Mouse (Mus musculus): ENCODE measurements around the gene Crebbp. TPM values are rescaled to one million over a fixed set of nuclear protein-coding genes. Genes with fewer than 3 reads are reported as not detected.
A peak's percentile ranks its signal among the peaks of the same experiment; 100 is the strongest.

Gene Crebbp
- total and polyA plus RNA-seq, 3 experiments, result 15.1 to 39.5 (median 34.8) TPM

GRCm38 (mm10) chr16:4064945-4065344, 148.9 kb downstream of the Crebbp start:
- no peak overlapping the region for H3K9ac ChIP-seq (ENCODE audit: low read depth, low read length)
- no peak for TF ChIP-seq POLR2A (IDR thresholded peaks at IDR 0.05; ENCODE audit: insufficient read depth, low read depth, low read length)
- no peak for TF ChIP-seq EP300 (IDR thresholded peaks at IDR 0.05; ENCODE audit: insufficient read depth, low read depth, low read length)
- TF ChIP-seq CTCF (IDR thresholded peaks at IDR 0.05), result no peak
- H3K79me2 ChIP-seq (replicated peaks; ENCODE audit: control insufficient read depth, insufficient read depth, low read length), result no peaks in the 10 kb centered on the region
- no peaks in the 10 kb centered on the region for H3K36me3 ChIP-seq (ENCODE audit: control insufficient read depth, insufficient read depth, low read length)
- H3K4me1 ChIP-seq (ENCODE audit: control insufficient read depth, insufficient read depth, low read length), result no peaks in the 10 kb centered on the region
- H3K27me3 ChIP-seq (ENCODE audit: control insufficient read depth, insufficient read depth, low read length), result no peaks in the 10 kb centered on the region
- no peak for DNase-seq
- no peak overlapping the region for H3K4me3 ChIP-seq
- intact Hi-C loops (cut with DNase I), result no loop called here
- WGBS, result 75% methylated on average over 4 of the region's 4 CpGs
- no peak overlapping the region for H3K27ac ChIP-seq

- no peak for DNase-seq
- Histone ChIP-seq H3K27ac (no peak overlapping the region), H3K4me1 (ENCODE audit: control insufficient read depth, insufficient read depth, low read length) (no peaks in the 10 kb centered on the region), H3K36me3 (ENCODE audit: control insufficient read depth, insufficient read depth, low read length) (no peaks in the 10 kb centered on the region), H3K9ac (ENCODE audit: low read depth, low read length) (no peak overlapping the region), H3K27me3 (ENCODE audit: control insufficient read depth, insufficient read depth, low read length) (no peaks in the 10 kb centered on the region), H3K79me2 (replicated peaks; ENCODE audit: control insufficient read depth, insufficient read depth, low read length) (no peaks in the 10 kb centered on the region), H3K4me3 (no peak overlapping the region)
- TF ChIP-seq CTCF (IDR thresholded peaks at IDR 0.05) (0 out of 2 replicates have a peak, but pooled peaks have one; percentile 9), POLR2A (IDR thresholded peaks at IDR 0.05; ENCODE audit: insufficient read depth, low read depth, low read length) (no peak)
- WGBS, result 85% methylated on average over 3 of the region's 3 CpGs
- intact Hi-C loops (cut with DNase I), result no loop called here
These were observed 160.0 kb downstream of the Crebbp start for GRCm38 (mm10) chr16:4053811-4054210.

- TF ChIP-seq EP300 (IDR thresholded peaks at IDR 0.05; ENCODE audit: insufficient read depth, low read depth, low read length) (no peak), CTCF (IDR thresholded peaks at IDR 0.05) (no peak), POLR2A (IDR thresholded peaks at IDR 0.05; ENCODE audit: insufficient read depth, low read depth, low read length) (no peak)
- DNase-seq, result no peak
- no peak overlapping the region for H3K9ac ChIP-seq (ENCODE audit: low read depth, low read length)
- no peaks in the 10 kb centered on the region for H3K4me1 ChIP-seq (ENCODE audit: control insufficient read depth, insufficient read depth, low read length)
- intact Hi-C loops (cut with DNase I), result no loop called here
- H3K79me2 ChIP-seq (replicated peaks; ENCODE audit: control insufficient read depth, insufficient read depth, low read length), result no peaks in the 10 kb centered on the region
- no peak overlapping the region for H3K27ac ChIP-seq
- H3K27me3 ChIP-seq (ENCODE audit: control insufficient read depth, insufficient read depth, low read length), result no peaks in the 10 kb centered on the region
- H3K36me3 ChIP-seq (ENCODE audit: control insufficient read depth, insufficient read depth, low read length), result no peaks in the 10 kb centered on the region
- 90% methylated on average over 4 of the region's 4 CpGs for WGBS
- no peak overlapping the region for H3K4me3 ChIP-seq
These were observed 161.2 kb downstream of the Crebbp start for GRCm38 (mm10) chr16:4052601-4053000.

- TF ChIP-seq EP300 (IDR thresholded peaks at IDR 0.05; ENCODE audit: insufficient read depth, low read depth, low read length) (no peak), CTCF (IDR thresholded peaks at IDR 0.05) (no peak), POLR2A (IDR thresholded peaks at IDR 0.05; ENCODE audit: insufficient read depth, low read depth, low read length) (no peak)
- Histone ChIP-seq H3K36me3 (ENCODE audit: control insufficient read depth, insufficient read depth, low read length) (no peaks in the 10 kb centered on the region), H3K4me1 (ENCODE audit: control insufficient read depth, insufficient read depth, low read length) (no peaks in the 10 kb centered on the region), H3K9ac (ENCODE audit: low read depth, low read length) (no peak overlapping the region), H3K79me2 (replicated peaks; ENCODE audit: control insufficient read depth, insufficient read depth, low read length) (no peaks in the 10 kb centered on the region), H3K27me3 (ENCODE audit: control insufficient read depth, insufficient read depth, low read length) (no peaks in the 10 kb centered on the region), H3K27ac (no peak overlapping the region), H3K4me3 (no peak overlapping the region)
- intact Hi-C loops (cut with DNase I), result no loop called here
- DNase-seq, result no peak
- 86% methylated on average over 4 of the region's 4 CpGs for WGBS
These were observed 168.3 kb downstream of the Crebbp start for GRCm38 (mm10) chr16:4045524-4045923.

- no peak for TF ChIP-seq POLR2A (IDR thresholded peaks at IDR 0.05; ENCODE audit: insufficient read depth, low read depth, low read length)
- TF ChIP-seq CTCF (IDR thresholded peaks at IDR 0.05), result no peak
- TF ChIP-seq EP300 (IDR thresholded peaks at IDR 0.05; ENCODE audit: insufficient read depth, low read depth, low read length), result no peak
- Histone ChIP-seq H3K36me3 (ENCODE audit: control insufficient read depth, insufficient read depth, low read length) (no peaks in the 10 kb centered on the region), H3K4me3 (no peak overlapping the region), H3K9ac (ENCODE audit: low read depth, low read length) (no peak overlapping the region), H3K27me3 (ENCODE audit: control insufficient read depth, insufficient read depth, low read length) (no peaks in the 10 kb centered on the region), H3K27ac (no peak overlapping the region), H3K79me2 (replicated peaks; ENCODE audit: control insufficient read depth, insufficient read depth, low read length) (no peaks in the 10 kb centered on the region), H3K4me1 (ENCODE audit: control insufficient read depth, insufficient read depth, low read length) (no peaks in the 10 kb centered on the region)
- intact Hi-C loops (cut with DNase I), result no loop called here
- 90% methylated on average over 2 of the region's 2 CpGs for WGBS
- DNase-seq, result no peak
These were observed 169.7 kb downstream of the Crebbp start for GRCm38 (mm10) chr16:4044093-4044492.

GRCm38 (mm10) chr16:4041646-4042045, 172.2 kb downstream of the Crebbp start:
- H3K4me1 ChIP-seq (ENCODE audit: control insufficient read depth, insufficient read depth, low read length), result no peaks in the 10 kb centered on the region
- TF ChIP-seq POLR2A (IDR thresholded peaks at IDR 0.05; ENCODE audit: insufficient read depth, low read depth, low read length), result no peak
- no peak for TF ChIP-seq EP300 (IDR thresholded peaks at IDR 0.05; ENCODE audit: insufficient read depth, low read depth, low read length)
- TF ChIP-seq CTCF (IDR thresholded peaks at IDR 0.05), result no peak
- no peak overlapping the region for H3K9ac ChIP-seq (ENCODE audit: low read depth, low read length)
- DNase-seq, result no peak
- H3K79me2 ChIP-seq (replicated peaks; ENCODE audit: control insufficient read depth, insufficient read depth, low read length), result no peaks in the 10 kb centered on the region
- intact Hi-C loops (cut with DNase I), result no loop called here
- 98% methylated on average over 4 of the region's 4 CpGs for WGBS
- H3K36me3 ChIP-seq (ENCODE audit: control insufficient read depth, insufficient read depth, low read length), result no peaks in the 10 kb centered on the region
- H3K27ac ChIP-seq, result no peak overlapping the region
- H3K27me3 ChIP-seq (ENCODE audit: control insufficient read depth, insufficient read depth, low read length), result no peaks in the 10 kb centered on the region
- no peak overlapping the region for H3K4me3 ChIP-seq
